Mouse (Mus musculus) adrenal gland, adult 18-20 months (tissue): ENCODE data around the gene Ndst2. TPM values are rescaled to one million over a fixed set of nuclear protein-coding genes. Genes with fewer than 3 reads are reported as not detected.

Experiments
- DNase-seq, 2 experiments: peaks; one replicate each; pipeline ENCODE4 v3.0.0; 2021 to 2022; ENCODE audit warnings: low spot score in 2 of 2
- total RNA-seq, 2 experiments: library from RNA; stranded (reverse); gene quantifications; 1 replicate in 1 of 2; 2 replicates in 1 of 2; pipeline ENCODE4 v1.2.3; 2021

The Ndst2 gene
- total RNA-seq, 2 experiments from 2014 or later, result 21.6 to 26.1 TPM

DNA sequence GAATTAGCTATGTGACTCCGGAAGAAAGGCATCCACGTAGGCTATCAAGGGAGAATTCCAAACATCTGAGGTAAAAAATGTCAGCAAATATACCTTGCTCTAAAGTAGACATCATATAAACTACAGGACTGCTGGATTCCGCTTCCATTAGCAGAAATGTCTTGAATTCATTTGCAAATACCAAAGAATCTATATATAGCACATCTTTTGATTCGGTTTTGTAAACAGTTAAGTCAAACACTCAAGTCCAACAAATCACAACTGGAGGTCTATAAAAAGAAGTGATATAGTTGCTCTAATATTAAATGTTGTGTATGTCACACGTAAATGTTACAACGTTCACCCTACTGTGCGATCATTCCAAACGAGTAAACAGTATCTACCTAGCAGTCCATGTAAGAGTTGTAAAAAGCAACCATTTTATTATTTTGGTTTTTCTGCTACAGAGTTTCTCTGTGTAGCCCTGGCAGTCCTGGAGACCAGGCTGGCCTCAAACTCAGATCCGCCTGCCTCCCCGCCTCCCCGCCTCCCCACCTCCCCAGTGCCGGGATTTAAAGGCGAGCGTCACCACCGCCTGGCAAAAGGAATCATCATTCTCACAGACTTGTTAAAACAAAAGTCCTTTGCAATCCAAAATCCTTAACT is 32.1 kb downstream of the Ndst2 start:
- DNase-seq, result no peak

GRCm38 (mm10) chr14:20701554-20701953 is 32.8 kb downstream of the Ndst2 start:
- DNase-seq, result no peak

GRCm38 (mm10) chr14:20700362-20700761 is 34.0 kb downstream of the Ndst2 start:
- DNase-seq, result no peak

- DNase-seq, result no peak
Measured at GRCm38 (mm10) chr14:20698515-20698914, 35.8 kb downstream of the Ndst2 start.

- DNase-seq, result no peak
Measured at GRCm38 (mm10) chr14:20696986-20697385, 37.4 kb downstream of the Ndst2 start.

DNA sequence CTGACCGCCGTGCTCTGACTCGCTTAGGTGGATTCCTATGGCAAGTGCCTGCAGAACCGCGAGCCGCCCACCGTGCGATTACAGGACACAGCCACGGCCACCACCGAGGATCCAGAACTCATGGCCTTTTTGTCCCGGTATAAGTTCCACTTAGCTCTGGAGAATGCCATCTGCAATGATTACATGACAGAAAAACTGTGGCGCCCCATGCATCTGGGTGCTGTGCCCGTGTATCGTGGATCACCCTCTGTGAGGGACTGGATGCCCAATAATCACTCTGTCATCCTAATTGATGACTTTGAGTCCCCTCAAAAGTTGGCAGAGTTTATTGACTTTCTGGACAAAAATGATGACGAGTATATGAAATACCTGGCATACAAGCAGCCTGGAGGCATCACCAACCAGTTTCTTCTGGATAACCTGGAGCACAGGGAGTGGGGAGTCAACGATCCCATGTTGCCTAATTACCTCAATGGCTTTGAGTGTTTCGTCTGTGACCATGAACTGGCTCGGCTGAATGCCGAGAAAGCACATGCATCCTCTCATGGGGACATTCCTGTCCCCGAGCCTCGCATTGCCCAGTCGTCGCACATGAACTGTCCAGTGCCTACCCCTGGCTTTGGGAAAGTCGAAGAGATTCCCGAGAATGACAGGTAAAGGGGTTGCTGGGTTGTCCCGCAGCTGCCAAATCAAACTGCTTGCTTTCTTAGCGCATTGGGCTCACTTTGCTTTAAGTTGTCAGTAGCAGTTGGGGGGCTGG is 38.4 kb downstream of the Ndst2 start:
- DNase-seq, result peak in 1 of 2 experiments; percentile 29

DNA sequence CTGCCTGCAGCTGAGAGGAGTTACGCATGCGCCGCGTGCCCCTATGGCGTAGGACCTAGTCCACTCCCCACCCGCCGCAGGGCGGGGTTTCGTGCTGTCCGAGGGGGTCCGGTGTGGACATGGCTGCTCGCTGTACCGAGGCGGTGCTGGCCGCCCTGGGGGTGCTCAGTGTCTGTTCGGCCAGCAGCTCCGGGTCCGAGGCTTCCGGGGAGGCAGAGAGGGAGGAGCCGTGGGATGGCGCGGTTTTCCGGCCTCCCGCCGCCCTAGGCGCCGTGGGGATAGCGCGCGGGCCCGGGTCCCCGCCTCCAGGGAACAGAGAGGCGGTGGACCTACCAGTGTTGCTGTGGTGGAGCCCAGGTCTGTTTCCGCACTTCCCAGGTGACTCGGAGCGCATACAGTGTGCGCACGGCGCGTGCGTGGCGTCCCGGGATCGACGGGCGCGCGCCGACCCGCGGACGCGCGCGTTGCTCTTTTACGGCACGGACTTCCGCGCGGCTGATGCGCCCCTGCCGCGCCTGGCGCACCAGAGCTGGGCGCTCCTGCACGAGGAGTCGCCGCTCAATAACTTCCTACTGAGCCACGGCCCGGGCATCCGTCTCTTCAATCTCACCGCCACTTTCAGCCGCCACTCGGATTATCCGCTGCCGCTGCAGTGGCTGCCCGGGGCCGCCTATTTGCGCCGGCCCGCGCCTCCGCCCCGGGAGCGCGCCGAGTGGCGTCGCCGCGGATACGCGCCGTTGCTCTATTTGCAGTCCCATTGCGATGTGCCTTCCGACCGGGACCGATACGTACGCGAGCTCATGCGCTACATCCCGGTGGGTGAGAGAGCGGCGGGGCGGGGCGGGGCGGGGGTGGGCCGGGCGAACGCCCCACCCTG is 39.2 kb downstream of the Ndst2 start, which contains the start of gene Fut11:
Gene Fut11 (plus strand): TSS at position 85 of the 877 bp plus-strand sequence.
- peak; percentile 78 to 83 for DNase-seq

DNA sequence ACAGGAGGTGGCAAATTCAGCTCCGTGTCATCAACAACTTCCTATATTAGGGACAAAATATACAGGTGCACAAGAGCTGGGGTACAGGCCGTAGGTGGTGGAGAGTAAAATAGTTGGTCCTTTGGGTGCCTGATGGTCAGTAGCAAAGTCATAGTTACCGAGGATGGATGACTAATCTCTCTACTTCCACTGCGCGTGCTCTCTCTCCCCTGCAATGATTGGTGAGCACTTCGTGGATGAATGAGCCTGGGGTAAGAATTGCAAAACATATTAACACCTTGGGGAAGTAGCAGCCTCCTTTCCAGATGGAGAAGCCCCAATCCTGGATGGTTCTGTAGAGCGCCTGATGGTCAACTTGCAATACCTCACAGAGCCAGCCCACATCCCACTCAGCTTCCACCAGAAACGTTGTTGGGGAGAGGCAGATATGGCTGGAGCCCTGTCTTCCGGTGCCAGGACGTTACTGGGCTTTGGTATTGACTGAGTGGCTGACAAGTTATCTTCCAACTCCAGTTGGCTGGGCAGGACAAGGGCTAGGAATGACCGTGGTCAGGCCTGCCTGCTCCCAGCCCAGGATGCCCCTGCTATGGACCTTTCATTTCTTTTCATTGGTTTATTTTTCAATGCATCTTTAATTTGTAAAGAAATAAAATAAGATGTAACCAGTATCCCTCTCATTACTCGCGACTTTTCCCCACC is 40.0 kb downstream of the Ndst2 start:
- no peak for DNase-seq

DNA sequence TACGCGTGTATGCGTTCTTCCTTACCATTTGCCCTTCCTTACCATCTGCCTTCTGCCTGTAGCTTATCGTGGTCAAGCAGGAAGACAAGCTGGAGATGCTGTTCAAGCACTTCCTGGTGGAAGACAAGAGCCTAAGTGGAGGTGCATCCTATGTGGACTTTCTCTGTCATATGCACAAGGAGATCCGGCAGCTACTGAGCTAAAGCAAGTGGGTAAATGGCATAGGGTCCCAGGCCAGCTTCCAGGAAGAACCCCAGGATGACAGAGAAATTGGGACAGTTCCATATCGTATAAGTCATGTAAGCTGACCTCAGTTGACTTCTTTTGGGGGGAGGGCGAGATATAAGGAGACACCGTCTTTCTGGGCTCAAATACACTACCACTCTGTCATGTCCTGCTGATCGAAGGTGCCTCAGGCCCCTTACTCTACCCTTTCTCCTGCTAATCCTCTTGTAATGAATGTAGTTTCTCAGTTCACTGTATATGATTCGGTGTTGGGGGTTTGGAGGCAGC is 40.7 kb downstream of the Ndst2 start:
- no peak for DNase-seq

GRCm38 (mm10) chr14:20691772-20692171 is 42.6 kb downstream of the Ndst2 start:
- DNase-seq, result no peak

DNA sequence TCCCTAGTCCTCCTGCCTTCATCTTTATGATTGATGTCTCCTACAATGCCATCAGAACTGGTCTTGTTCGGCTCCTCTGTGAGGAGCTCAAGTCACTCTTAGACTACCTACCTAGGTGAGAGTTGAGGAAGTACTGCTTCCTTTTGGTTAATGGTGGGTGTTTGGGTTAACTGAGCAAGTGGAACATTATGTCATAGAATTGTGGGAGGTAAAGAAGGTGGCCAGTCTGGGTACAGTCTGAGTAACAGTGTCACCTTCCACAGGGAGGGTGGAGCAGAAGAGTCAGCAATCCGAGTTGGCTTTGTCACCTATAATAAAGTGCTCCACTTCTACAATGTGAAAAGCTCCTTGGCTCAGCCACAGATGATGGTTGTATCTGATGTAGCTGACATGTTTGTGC is 45.4 kb downstream of the Ndst2 start:
- DNase-seq, result no peak

GRCm38 (mm10) chr14:20686576-20686975 is 47.8 kb downstream of the Ndst2 start:
- no peak for DNase-seq

DNA sequence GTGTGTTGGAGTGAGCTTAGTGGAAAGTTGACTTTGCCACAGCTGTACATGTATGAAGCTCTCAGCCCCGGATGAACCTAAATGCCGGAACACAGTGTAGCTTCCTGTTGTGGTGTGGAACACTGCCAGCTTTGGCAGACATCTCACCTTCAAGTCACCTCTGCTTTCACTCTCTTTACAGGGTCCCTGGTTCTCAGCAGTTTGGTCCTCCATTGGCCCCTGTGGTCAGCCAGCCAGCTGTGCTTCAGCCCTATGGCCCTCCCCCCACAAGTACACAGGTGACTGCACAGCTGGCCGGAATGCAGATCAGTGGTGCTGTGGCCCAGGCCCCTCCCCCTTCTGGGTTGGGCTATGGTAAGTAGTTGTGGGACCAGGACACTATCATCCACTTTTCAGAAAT is 51.9 kb downstream of the Ndst2 start:
- no peak for DNase-seq

- DNase-seq, result no peak
Measured at GRCm38 (mm10) chr14:20681742-20682141, 52.6 kb downstream of the Ndst2 start.

DNA sequence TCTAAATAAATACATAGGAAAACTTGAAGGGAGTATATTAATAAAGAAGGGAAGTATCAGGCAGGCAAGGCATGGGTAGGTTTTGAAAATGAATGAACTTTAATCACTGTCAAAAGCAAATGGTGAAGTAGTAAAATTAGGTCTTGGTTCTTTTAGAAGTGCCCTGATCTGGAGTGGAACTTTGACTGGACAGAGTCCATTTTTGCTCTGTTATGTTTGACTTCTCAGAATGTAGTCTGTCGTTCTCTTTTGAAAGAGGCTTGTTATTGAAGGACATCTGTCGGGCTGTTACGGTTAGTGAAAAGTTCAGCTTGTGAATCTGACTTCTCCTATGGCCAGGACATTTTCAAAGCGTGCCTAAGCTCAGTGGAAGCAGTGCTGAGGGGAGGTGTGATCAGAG is 56.5 kb downstream of the Ndst2 start:
- DNase-seq, result no peak

DNA sequence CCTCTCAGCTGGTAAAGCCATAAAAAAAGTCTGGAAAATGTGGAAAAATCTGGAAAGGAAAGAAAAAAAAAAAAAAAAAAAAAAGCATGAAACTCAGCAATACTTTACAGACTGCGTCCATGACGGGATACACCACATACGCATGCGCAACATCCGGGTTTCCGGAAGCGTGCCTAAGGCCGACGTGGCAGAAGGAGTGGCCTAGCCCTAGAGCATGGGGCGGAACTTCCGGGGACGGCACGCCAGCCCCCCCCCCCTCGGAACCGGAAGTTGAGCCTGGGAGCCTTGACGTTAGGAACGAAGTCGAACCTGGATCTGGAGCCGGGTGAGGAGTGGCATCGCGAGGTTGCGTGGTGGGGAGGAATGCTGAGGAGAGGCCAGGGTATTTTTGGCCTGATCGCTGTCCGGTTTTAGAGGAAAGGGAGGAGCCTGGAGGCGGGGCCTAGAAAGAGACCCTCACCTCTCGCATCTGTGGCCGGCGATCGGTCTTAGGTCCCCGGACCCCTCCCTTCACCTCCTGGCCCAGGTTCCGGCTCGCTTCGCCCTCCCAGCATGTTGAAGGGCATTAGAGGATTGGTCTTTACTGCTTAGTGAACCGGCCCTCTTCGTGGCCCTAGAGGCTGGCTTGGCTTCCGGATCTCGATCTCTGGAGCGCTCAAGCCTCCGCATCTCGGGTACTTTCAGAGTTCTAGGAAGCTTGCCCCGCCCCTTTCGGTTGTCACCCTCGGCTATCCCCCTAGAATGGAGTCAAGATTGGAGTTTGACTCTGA is 60.1 kb downstream of the Ndst2 start, which contains the start of gene Sec24c:
Gene Sec24c (plus strand): TSS at position 245 of the 770 bp plus-strand sequence.
- DNase-seq, result peak; percentile 98 to 99

DNA sequence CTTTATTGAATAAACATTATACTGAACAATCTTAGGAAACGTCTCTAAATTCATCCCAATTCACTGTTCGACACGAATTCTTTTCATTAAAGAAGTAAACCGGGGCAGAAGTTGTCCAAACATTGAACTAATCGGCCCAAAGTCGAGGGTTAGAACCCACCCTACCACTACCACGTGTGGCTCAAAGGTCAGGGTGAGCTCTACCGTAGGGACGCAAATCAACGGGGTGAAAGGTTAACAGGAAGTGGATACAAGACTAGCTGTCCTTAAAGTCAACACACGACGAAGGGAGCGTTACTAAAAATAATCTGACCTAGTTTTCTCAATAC is 60.7 kb downstream of the Ndst2 start:
- peak; percentile 31 to 36 for DNase-seq
